Mouse (Mus musculus): ENCODE data around the gene Lrrtm4.

- no peak for TF ChIP-seq POLR2A (IDR thresholded peaks at IDR 0.05; ENCODE audit: low read depth, low read length)
- TF ChIP-seq CTCF (conservative IDR thresholded peaks at IDR 0.05; ENCODE audit: insufficient read depth, insufficient read length, low read depth, low read length): no peak
These were observed 821.1 kb downstream of the Lrrtm4 start for GRCm38 (mm10) chr6:80839784-80840183.
